Mouse (Mus musculus) ES-E14 (cell line): ENCODE data around the gene Piga.

Experiments used
- CHD2 ChIP-seq: IDR thresholded peaks from 2 replicates; pipeline ENCODE4 v1.6.1; 2014; ENCODE audit warnings: mild to moderate bottlenecking, low read depth, low read length, inconsistent platforms
- ZC3H11A ChIP-seq: IDR thresholded peaks from 2 replicates; pipeline ENCODE4 v1.6.1; 2012; ENCODE audit warnings: low read depth, mild to moderate bottlenecking, inconsistent platforms, low read length, borderline replicate concordance
- ZNF384 ChIP-seq: IDR thresholded peaks from 2 replicates; pipeline ENCODE4 v1.6.1; 2012; ENCODE audit warnings: low read depth, low read length, inconsistent platforms

DNA sequence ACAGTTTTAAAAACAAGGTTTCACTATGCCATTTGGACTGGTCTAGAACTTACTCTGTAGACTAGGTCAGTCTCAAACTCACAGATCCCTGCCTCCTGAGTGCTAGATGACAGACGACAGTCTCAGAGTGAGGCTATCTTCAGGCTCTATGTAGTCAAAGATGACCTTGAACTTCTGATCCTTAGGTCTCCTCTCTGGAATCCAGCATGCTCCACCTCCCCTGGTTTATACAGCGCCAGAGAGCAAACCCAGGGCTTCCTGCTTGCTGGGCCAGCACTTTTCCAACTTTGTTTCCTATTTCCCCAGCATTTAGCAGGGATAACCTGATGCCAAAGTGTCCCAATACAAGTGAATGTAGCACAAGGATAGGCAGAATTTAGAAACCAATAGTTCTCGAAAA, 21.1 kb downstream of the Piga start:
- TF ChIP-seq ZNF384 = no peak
- no peak for TF ChIP-seq ZC3H11A
- TF ChIP-seq CHD2 = no peak
